Mouse (Mus musculus) adrenal gland, adult 18-20 months (tissue): Measurements from ENCODE around the gene Errfi1. TPM values are rescaled to one million over a fixed set of nuclear protein-coding genes. Genes with fewer than 3 reads are reported as not detected.

Experiments
- DNase-seq, 2 experiments: peaks; one replicate each; pipeline ENCODE4 v3.0.0; 2021 to 2022; ENCODE audit warnings: low spot score in 2 of 2
- total RNA-seq, 2 experiments: library from RNA; stranded (reverse); gene quantifications; 1 replicate in 1 of 2; 2 replicates in 1 of 2; pipeline ENCODE4 v1.2.3; 2021

Gene Errfi1
- total RNA-seq, 2 experiments from 2014 or later, result 40.7 to 53.5 TPM

GRCm38 (mm10) chr4:150910164-150910951, 56.6 kb downstream of the Errfi1 start:
- no peak for DNase-seq

- no peak for DNase-seq
These were observed 60.0 kb downstream of the Errfi1 start for GRCm38 (mm10) chr4:150913743-150914142.

GRCm38 (mm10) chr4:150914290-150914733, 60.6 kb downstream of the Errfi1 start, which contains the start of the genes Park7 and Tnfrsf9:
Gene Park7, minus strand, starts transcription at chr4:150914437.
Gene Tnfrsf9, plus strand, starts transcription at chr4:150914562.
- DNase-seq, result peak; percentile 91 to 93

GRCm38 (mm10) chr4:150915181-150915906, 61.6 kb downstream of the Errfi1 start:
- DNase-seq, result no peak

GRCm38 (mm10) chr4:150917336-150918027, 63.8 kb downstream of the Errfi1 start:
- no peak for DNase-seq

Other genes with a start within 250 kb of the Errfi1 start
- 1 to 10 TPM in 1 of 2 experiments, under 1 TPM in 1; 0.64 to 1.1 TPM for gene Slc45a1, start 201.7 kb upstream of the Errfi1 start, total RNA-seq
- gene Park7, start 60.5 kb downstream of the Errfi1 start, total RNA-seq, result 100 to 1,000 TPM; 279 to 299 TPM
- gene Tnfrsf9, start 60.6 kb downstream of the Errfi1 start, total RNA-seq, result under 1 TPM in 1 of 2 experiments, not detected in 1; 0.33 TPM
- gene Uts2, start 143.2 kb downstream of the Errfi1 start, total RNA-seq, result not detected
- 1 to 10 TPM; 5.2 to 6.6 TPM for gene Per3, start 190.7 kb downstream of the Errfi1 start, total RNA-seq
- 10 to 100 TPM; 60.4 to 72.5 TPM for gene Vamp3, start 204.0 kb downstream of the Errfi1 start, total RNA-seq
- gene Gm13090, start 235.7 kb downstream of the Errfi1 start, total RNA-seq, result not detected